Mouse (Mus musculus) embryonic facial prominence, embryonic 12.5 days (tissue): ENCODE data around the gene Neurod6. TPM values are rescaled to one million over a fixed set of nuclear protein-coding genes. Genes with fewer than 3 reads are reported as not detected.

Source experiments
- ATAC-seq: fragments of 200-750 bp; cut with Nextera tagmentation; 2 replicates; pipeline ENCODE4 v1.8.0; 2017; ENCODE audit not compliant: insufficient number of reproducible peaks, insufficient read depth, low FRiP score, low TSS enrichment
- H3K27ac ChIP-seq: fragments of 300-500 bp; sonication (generic); 2 replicates; pipeline ENCODE4 v1.5.1; 2016; ENCODE audit warnings: mild to moderate bottlenecking
- H3K27me3 ChIP-seq: fragments of 300-500 bp; sonication (generic); 2 replicates; pipeline ENCODE4 v1.6.1; 2016; ENCODE audit warnings: mild to moderate bottlenecking, moderate library complexity
- H3K36me3 ChIP-seq: fragments of 300-500 bp; sonication (generic); 2 replicates; pipeline ENCODE4 v1.6.1; 2016; ENCODE audit warnings: mild to moderate bottlenecking
- H3K4me1 ChIP-seq: fragments of 300-500 bp; sonication (generic); 2 replicates; pipeline ENCODE4 v1.6.1; 2016
- H3K4me2 ChIP-seq: fragments of 300-500 bp; sonication (generic); replicated peaks from 2 replicates; pipeline ENCODE4 v1.6.1; 2016; ENCODE audit warnings: mild to moderate bottlenecking, moderate library complexity
- H3K4me3 ChIP-seq: fragments of 300-500 bp; sonication (generic); 2 replicates; pipeline ENCODE4 v1.5.1; 2016; ENCODE audit warnings: mild to moderate bottlenecking
- H3K9ac ChIP-seq: fragments of 300-500 bp; sonication (generic); 2 replicates; pipeline ENCODE4 v1.6.1; 2016; ENCODE audit warnings: mild to moderate bottlenecking, moderate library complexity
- H3K9me3 ChIP-seq: fragments of 300-500 bp; sonication (generic); 2 replicates; pipeline ENCODE4 v1.6.1; 2016; ENCODE audit warnings: mild to moderate bottlenecking, moderate library complexity
- WGBS: fragments of 180-500 bp; shearing (Covaris S2); methylation state at CpG from one replicate; pipeline ENCODE4 v1.1.7; 2016; 5-methylcytosine and 5-hydroxymethylcytosine counted together
- polyA plus RNA-seq: library from polyadenylated mRNA; unstranded; fragments of >200 nt; fragmentation: Nextera tagmentation; extraction: Ambion mirVana; gene quantifications from 2 replicates; pipeline ENCODE4 v1.2.1, GENCODE M21; 2016

Neurod6 gene
- polyA plus RNA-seq, 1 experiment from 2014 or later: 0.52 TPM

DNA sequence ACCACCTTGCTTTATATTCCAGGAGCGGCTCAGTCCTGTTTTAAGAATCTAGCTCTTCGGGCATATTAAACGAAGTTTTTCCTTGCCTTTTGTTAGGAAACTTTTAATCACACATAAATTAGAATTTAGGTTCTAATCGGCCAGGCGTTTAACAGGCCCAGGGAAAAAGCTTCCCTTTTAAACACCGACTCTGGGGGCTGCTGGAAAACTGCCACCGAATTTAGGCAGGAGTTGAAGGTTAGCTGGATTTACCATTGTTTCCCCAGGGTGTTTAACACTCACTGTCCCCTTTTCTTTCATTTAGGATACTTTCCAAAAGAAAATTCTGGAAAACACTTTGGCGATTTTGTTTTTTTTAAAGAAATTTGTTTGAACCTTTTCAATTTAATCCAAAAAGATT, 3.7 kb downstream of the Neurod6 start:
- no peaks in the 10 kb centered on the region for H3K9me3 ChIP-seq
- no peak for ATAC-seq
- peaks cover 23% of the 10 kb centered on the region for H3K27me3 ChIP-seq
- H3K27ac ChIP-seq: no peak overlapping the region
- H3K4me3 ChIP-seq: peak overlapping the region; percentile 32
- 18% methylated on average over 8 of the region's 8 CpGs for WGBS
- peak overlapping the region; percentile 70 for H3K4me2 ChIP-seq
- peak overlapping the region; percentile 42; the same call in 1 of the 2 replicates for H3K9ac ChIP-seq
- H3K4me1 ChIP-seq: peaks cover 8% of the 10 kb centered on the region
- H3K36me3 ChIP-seq: no peaks in the 10 kb centered on the region

DNA sequence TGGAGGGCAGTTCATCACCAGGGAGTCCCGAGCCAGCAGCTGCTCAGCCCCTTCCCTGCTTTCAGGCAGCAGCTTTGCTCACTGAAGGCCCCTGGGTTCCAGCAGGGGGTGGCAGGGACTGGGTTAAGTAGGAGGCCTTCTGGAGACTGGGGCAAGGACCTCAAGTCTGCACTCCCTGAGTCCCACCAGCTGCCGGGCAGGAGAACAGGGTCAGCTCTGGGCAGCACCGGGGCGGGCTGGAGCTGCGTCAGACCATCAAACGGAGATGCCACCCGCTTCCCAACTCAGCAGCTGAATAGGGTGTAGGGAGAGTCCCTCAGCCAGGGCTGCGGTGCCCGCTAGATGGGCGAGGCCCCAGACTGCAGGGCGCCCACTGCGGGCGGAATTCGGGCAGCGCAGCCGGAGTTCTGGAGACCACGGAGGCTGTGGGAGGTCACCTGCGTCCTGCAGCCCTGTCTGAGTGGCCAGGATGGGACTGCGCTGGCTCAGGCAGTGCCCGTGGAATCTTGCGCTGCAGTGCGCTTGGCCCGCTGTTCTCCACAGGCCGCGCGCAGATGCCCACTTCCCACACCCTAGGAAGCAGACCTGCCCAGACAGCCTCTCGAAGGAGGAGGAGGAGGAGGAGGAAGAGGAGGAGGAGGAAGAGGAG, 4.3 kb downstream of the Neurod6 start:
- H3K36me3 ChIP-seq: no peaks in the 10 kb centered on the region
- H3K9me3 ChIP-seq: no peaks in the 10 kb centered on the region
- peak overlapping the region; percentile 70 for H3K4me2 ChIP-seq
- peaks cover 23% of the 10 kb centered on the region for H3K27me3 ChIP-seq
- H3K9ac ChIP-seq: peak overlapping the region; percentile 42
- peak; percentile 82 for ATAC-seq
- WGBS: 2% methylated on average over 26 of the region's 27 CpGs
- peaks cover 8% of the 10 kb centered on the region for H3K4me1 ChIP-seq
- H3K27ac ChIP-seq: no peak overlapping the region
- H3K4me3 ChIP-seq: peak overlapping the region; percentile 32

DNA sequence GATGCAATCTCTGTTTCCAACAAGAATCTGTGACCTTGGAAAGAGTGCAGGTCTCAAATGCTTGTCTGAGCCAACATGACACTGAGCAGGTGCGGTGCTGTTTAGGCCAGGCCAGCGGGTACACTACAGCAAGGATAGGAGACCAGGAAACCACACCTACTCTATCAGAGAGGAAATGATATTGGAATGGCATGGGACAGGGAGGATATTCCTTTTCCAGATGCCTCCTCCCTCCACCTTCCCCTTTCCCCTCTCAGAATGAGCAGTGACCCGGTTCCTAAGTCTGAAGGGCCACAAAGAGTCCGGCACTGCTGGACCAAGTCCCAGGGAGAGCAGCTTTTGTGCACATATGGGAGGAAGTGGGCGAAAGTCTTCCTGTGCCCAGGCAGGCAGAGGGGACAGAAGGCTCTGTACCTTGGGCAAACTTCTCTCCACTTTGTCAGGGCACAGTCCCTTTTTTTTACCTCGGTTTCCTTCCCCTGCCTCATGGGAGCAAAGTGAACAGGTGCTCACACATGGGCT, 4.9 kb downstream of the Neurod6 start:
- no peak for ATAC-seq
- Histone ChIP-seq H3K4me2 (peak overlapping the region; percentile 70), H3K27me3 (peaks cover 23% of the 10 kb centered on the region), H3K4me1 (peaks cover 8% of the 10 kb centered on the region), H3K27ac (no peak overlapping the region), H3K9ac (no peak overlapping the region), H3K36me3 (no peaks in the 10 kb centered on the region), H3K9me3 (no peaks in the 10 kb centered on the region), H3K4me3 (peak overlapping the region; percentile 32; the same call in 1 of the 2 replicates)
- 54% methylated on average over 6 of the region's 6 CpGs for WGBS

DNA sequence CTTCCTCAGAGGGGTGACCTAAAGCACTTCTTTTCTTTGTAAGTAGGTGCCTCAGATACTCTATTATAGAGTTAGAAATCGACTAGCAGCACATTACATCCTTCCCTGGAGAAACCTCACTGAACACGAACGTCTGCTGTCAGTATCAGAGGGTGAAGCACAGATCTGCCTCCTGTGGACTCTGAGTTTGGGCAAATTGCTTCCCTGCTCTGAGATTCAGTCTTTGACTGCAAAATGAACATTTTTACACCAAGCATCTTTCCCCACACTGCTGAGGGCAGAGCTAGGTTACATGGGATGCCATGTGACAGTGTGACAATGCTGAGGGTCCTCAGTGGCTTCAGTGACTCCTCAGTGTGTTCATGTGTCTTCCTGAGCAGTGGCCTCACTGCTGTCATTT, 13.3 kb downstream of the Neurod6 start:
- no peak for ATAC-seq
- 71% methylated on average over 3 of the region's 3 CpGs for WGBS
- H3K4me3 ChIP-seq: no peak overlapping the region
- no peak overlapping the region for H3K27ac ChIP-seq
- no peak overlapping the region for H3K9ac ChIP-seq
- no peaks in the 10 kb centered on the region for H3K4me1 ChIP-seq
- H3K4me2 ChIP-seq: no peak overlapping the region
- H3K36me3 ChIP-seq: no peaks in the 10 kb centered on the region
- H3K27me3 ChIP-seq: no peaks in the 10 kb centered on the region
- H3K9me3 ChIP-seq: no peaks in the 10 kb centered on the region

DNA sequence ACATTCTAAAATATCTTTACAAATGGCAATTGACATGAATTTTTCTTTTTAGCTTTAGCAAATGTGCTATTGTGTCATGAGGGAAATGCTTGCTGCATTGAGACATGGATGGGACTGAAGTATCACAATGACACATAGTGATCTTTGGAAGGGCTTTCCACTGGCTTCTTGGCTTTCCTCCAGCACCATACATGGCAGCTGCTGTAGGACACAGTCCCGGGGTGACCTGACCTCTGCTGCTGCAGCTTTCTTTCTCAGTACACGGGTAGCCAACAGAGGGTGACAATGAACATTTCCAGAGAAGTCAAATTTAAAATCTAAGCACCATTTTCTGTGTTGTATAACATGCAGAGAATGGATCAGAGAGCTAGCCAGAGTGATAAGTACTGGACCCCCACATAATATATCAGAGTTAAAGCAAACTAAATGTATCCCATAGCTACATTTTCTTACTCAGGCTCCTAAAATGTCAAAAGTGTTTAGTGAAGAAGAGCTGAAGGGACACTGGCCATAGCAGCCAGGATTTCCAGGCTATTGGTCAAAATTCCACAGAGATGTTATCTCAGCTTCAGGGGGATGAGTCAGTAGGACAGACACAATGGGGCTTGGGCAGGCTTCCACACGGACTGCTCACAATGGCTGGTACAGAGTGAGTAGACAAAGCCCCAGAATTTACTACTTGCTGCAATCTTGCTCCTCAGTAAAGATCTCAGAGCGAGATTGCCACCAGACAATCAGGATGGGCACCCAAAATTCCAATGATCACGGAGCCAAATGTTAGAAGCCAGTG, 19.7 kb downstream of the Neurod6 start:
- no peaks in the 10 kb centered on the region for H3K4me1 ChIP-seq
- H3K36me3 ChIP-seq: no peaks in the 10 kb centered on the region
- no peaks in the 10 kb centered on the region for H3K27me3 ChIP-seq
- WGBS: 75% methylated on average over 5 of the region's 5 CpGs
- H3K9ac ChIP-seq: no peak overlapping the region
- no peaks in the 10 kb centered on the region for H3K9me3 ChIP-seq
- H3K4me2 ChIP-seq: no peak overlapping the region
- H3K27ac ChIP-seq: no peak overlapping the region
- ATAC-seq: no peak
- H3K4me3 ChIP-seq: no peak overlapping the region

DNA sequence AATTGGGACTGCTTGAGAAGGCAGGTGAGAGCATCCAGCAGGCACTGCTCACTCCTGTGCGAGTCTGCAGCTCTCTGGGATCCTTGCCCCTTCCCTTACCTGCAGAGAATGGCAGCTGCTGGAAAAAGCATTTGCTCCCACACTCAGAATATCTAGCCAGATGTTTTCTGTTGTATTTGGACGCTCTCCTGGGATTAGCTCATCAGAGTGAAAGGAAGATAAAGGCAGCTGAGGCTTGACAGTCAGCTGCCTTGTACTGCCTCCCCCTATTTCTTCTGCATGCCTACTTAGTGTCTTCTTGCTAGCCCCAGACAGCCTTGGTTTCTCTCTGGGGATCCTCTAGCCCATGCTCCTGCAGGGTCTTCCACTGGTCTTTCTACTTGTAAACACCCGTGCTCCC, 31.1 kb downstream of the Neurod6 start:
- no peak overlapping the region for H3K9ac ChIP-seq
- no peaks in the 10 kb centered on the region for H3K9me3 ChIP-seq
- H3K27me3 ChIP-seq: no peaks in the 10 kb centered on the region
- H3K27ac ChIP-seq: no peak overlapping the region
- H3K4me2 ChIP-seq: no peak overlapping the region
- H3K36me3 ChIP-seq: no peaks in the 10 kb centered on the region
- 54% methylated on average over 3 of the region's 3 CpGs for WGBS
- peaks cover 14% of the 10 kb centered on the region for H3K4me1 ChIP-seq
- ATAC-seq: no peak
- no peak overlapping the region for H3K4me3 ChIP-seq

DNA sequence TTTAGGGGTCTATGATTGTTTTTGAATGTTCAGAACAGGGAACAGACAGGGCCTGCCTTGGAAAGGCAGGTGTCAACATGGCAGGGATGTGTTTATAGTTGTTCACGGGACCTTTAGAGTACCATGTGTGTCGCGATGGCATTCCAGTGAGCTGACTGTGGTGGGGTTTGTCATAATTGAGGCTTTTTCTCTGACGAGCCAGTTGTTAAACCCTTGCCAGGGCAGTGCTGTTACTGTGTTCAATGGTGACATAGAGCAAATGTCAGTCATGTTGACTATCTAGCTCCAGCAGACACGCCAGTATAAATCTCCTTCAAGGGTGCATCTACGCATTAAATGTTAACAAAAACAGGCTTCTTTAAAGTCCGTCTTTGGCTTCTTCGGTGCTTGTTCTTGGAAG, 31.5 kb downstream of the Neurod6 start:
- peaks cover 14% of the 10 kb centered on the region for H3K4me1 ChIP-seq
- H3K36me3 ChIP-seq: no peaks in the 10 kb centered on the region
- H3K27ac ChIP-seq: no peak overlapping the region
- ATAC-seq: no peak
- no peaks in the 10 kb centered on the region for H3K9me3 ChIP-seq
- 74% methylated on average over 8 of the region's 8 CpGs for WGBS
- H3K9ac ChIP-seq: no peak overlapping the region
- no peak overlapping the region for H3K4me2 ChIP-seq
- H3K4me3 ChIP-seq: no peak overlapping the region
- H3K27me3 ChIP-seq: no peaks in the 10 kb centered on the region

DNA sequence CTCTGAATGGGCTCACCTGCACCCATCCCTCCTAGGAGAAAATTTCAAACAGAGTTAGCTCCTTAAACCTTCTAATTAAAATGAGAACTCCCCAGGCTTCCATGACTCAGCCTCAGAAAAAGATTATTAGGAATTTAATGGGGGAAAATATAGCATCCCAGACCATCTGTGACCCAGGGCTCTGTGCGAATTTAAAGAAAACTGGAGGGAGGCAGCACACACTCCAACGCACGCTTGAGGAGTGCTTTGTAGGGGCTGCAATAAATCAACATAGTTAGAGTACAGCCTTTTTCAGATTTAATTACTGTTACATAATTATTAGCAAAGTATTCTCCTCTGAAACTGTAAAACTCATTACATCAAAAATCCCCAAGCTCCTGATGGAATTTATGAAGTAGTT, 32.2 kb downstream of the Neurod6 start:
- no peaks in the 10 kb centered on the region for H3K9me3 ChIP-seq
- no peaks in the 10 kb centered on the region for H3K36me3 ChIP-seq
- no peak overlapping the region for H3K4me2 ChIP-seq
- H3K27ac ChIP-seq: no peak overlapping the region
- peaks cover 14% of the 10 kb centered on the region for H3K4me1 ChIP-seq
- H3K4me3 ChIP-seq: no peak overlapping the region
- H3K27me3 ChIP-seq: no peaks in the 10 kb centered on the region
- no peak for ATAC-seq
- 64% methylated on average over 3 of the region's 3 CpGs for WGBS
- H3K9ac ChIP-seq: no peak overlapping the region

DNA sequence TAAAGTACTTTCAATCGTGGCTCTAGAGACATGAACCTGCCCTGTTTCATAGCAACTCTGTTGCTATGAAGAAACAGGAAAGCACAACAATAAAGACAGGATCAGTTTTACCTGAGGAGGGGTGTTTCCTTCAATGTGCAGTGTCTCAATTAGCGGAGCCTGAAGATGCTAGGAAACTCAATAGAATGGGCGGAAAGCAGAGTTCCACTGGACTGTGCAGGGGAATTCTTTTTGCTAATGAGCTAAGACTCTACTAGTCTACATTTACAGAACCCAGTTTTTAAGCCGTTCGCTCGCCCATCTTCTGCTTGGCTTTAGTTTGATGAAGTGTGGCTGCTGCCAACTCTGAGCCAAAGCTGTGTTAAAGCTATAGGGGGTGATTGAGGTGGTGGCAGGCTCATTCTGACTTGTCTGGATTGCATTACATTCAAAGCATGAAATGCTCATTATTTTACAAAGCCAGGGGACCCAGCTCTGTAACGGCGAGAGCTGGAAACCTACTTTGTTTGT, 33.2 kb downstream of the Neurod6 start:
- no peak overlapping the region for H3K4me2 ChIP-seq

DNA sequence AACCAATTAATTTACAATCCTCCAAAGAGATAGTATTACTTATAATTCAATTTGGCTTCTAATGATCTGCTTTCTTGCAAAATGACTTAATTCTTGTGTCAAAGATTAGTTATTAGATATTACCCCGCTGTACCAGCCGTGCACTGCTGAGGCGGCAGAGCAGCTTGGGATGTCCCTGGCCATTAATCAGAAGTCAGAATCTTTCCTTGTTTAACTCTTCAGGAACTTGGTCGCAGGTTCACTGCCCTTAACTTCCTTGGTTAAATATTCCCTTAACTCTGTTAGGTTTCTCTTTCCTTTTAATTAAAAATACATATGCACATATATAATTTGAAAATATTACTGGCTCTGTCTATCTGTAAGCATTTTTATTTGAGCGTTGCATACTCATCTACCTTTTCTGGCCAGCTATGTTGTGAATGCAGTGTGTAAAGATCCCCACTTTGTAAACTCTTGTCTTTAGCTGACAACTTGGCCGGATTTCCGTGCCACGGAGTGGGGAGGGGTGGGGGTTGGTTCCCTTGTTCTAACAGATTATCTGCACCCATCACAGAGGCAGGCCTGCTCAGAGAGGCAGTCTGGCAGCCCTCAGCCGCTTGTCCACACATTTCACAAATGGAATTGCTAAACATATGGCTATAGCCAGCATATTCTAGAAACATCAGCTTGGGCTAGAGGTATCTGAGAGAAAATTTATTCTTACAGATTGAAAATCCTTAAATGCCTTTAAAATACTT, 34.1 kb downstream of the Neurod6 start:
- Histone ChIP-seq H3K36me3 (no peaks in the 10 kb centered on the region), H3K27ac (no peak overlapping the region)
- no peak for ATAC-seq

More for the DNA sequence above, 33.2 kb downstream of the Neurod6 start:
- H3K4me3 ChIP-seq: no peak overlapping the region
- ATAC-seq: no peak
- no peak overlapping the region for H3K27ac ChIP-seq
- 70% methylated on average over 8 of the region's 8 CpGs for WGBS
- no peaks in the 10 kb centered on the region for H3K27me3 ChIP-seq
- no peak overlapping the region for H3K9ac ChIP-seq
- H3K36me3 ChIP-seq: no peaks in the 10 kb centered on the region
- peaks cover 16% of the 10 kb centered on the region for H3K4me1 ChIP-seq
- H3K9me3 ChIP-seq: no peaks in the 10 kb centered on the region

DNA sequence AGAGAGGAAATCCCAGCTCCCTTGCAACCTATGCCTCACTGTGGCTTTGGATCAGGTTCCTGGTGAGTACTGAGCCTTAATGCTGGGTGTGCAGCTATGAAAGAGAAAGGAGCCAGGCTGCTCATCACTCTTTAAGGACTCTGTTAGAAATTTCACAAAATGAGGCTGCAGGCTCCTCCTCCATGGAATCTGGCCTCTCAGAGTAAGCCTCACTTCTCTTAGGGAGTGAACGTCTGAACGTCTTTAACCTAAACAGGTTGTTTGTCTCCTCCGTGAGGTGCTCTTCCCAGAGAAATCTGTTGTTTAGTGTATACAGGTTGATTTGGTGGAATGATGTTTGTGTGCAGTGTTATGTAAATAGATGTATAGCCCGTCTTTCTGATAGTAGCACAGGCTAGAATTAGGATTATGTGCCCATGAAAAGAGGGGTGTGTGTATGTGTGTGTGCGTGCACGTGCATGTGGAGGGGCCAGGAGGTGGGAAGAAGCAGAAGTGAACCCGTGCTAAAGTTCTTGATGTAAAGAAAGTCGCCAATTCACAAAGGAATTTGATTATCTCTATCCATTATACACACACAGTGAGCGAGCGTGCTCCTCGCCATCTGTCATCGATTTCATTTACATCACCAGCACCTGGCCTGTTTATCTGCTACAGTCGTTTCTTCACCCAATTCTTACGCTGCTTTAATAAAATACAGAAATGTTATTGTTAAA, 34.8 kb downstream of the Neurod6 start:
- WGBS: 62% methylated on average over 14 of the region's 14 CpGs
- ATAC-seq: no peak
- Histone ChIP-seq H3K9ac (no peak overlapping the region), H3K27me3 (no peaks in the 10 kb centered on the region), H3K4me1 (peaks cover 16% of the 10 kb centered on the region), H3K36me3 (no peaks in the 10 kb centered on the region), H3K9me3 (no peaks in the 10 kb centered on the region), H3K4me3 (no peak overlapping the region), H3K27ac (no peak overlapping the region), H3K4me2 (no peak overlapping the region)

More for the DNA sequence above, 34.1 kb downstream of the Neurod6 start:
- WGBS: 50% methylated on average over 9 of the region's 9 CpGs
- H3K4me2 ChIP-seq: no peak overlapping the region
- peaks cover 16% of the 10 kb centered on the region for H3K4me1 ChIP-seq
- no peaks in the 10 kb centered on the region for H3K9me3 ChIP-seq
- no peak overlapping the region for H3K4me3 ChIP-seq
- no peaks in the 10 kb centered on the region for H3K27me3 ChIP-seq
- no peak overlapping the region for H3K9ac ChIP-seq
